Mouse (Mus musculus): ENCODE data around the gene Olfm4.

Gene Olfm4

DNA sequence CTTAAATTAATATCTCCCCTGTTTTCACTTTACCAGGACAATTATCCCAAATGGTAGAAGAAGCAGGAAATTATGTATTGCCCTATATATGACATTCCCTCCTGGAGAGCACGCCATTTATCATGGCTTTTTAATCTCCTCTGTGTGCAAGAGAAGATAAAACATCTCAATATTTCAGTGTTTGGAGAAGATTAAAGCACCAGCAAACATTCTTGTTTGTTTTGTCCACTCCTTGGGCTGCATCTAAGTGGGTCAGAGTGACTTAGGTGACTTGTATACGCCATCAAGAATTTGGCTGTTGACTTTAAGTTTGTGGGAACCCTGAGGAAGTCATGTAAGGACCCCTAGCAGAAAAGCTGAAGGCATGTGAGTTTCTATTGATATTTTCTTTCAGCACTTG lies at the start of gene Olfm4:
TSS of gene Olfm4 (plus strand) at position 301 of the 400 bp plus-strand sequence.
- no peak for DNase-seq (ENCODE audit: low spot score in 2 of 2)

DNA sequence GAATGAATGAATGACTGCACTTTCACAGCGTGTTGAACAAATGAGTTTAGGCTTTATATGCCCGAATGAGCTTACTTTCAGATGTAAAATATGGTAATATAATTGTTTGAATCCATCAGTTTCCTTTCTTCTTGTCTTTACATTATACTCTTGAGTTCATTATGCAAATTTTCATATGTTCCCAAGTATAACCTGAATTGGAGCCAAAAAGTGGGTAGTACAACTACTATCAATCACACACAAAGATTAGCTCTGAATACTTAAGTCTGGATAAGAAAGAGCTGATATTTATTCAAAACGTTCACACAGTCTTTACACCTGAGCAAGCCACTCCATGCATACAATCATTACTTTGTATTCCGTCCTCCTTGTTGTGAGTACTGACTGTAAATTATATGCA lies 49.5 kb upstream of the Olfm4 start:
- no peak for DNase-seq (ENCODE audit: low spot score in 2 of 2)

DNA sequence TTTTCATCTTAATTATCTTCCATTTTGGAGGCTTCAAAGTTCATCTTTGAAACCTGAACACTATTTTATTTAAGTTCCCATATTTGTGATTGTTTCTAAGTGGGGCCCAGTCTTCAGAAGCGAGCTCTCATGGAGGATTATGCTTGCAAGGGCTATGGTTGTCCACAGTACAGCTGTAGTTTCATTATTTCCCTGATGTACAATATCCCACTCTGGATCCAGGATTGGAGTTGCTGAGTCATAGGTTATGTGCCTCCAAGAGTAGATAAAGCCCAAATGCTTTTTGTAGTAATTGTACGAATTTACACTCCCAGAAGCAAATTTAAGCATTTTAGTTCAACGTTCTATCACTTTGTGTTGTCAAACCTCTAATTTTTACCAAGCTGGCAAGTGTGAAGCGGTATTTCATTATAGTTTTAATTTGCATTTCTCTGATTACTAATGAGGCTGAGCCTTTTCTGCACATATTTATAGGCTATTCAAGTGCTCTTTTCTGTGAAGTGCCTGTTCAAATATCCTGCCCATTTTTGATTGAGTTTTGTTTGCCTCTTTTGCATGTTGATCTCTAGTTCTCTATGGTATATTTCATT lies 46.9 kb upstream of the Olfm4 start:
- DNase-seq (ENCODE audit: low spot score in 2 of 2) = no peak

DNA sequence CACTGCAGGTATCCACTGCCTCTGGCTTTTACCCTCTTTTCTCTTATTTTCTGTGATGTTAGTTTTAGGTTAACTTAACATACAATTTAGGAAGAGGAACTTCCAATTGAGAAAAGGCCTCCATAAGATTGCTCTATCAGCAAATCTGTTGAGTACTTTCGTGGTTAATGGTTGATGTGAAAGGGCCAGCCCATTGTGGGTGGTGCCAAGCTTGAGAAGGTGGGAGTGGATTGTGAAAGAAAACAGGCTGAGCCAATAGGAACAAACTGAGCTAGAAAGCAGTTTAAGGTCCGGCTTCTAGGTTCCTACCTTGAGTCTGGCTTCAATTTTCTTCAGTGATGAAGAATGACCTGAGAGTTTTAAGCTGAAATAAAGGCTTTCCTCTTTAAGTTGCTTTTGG lies 38.0 kb upstream of the Olfm4 start:
- DNase-seq (ENCODE audit: low spot score in 2 of 2) = no peak

DNA sequence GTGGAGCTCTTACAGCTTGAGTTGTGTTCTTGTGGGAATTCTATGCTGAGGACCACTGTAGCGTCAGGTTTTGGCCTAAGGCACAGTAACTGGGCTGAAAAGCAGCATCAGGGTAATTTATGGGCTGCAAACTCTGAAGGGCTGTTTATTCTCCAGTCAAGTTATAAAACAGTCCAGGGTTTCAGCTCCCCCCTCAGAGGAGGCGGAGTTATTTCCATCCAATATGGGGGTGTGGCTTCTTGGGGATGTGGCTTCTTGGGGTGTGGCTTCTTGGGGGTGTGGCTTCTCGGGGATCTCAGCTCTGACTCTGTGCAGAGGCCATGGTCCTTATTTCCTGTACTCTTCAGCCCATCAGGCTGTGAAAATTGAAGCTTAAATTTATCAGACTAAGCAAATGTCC lies 28.2 kb upstream of the Olfm4 start:
- DNase-seq (ENCODE audit: low spot score in 2 of 2) = no peak

DNA sequence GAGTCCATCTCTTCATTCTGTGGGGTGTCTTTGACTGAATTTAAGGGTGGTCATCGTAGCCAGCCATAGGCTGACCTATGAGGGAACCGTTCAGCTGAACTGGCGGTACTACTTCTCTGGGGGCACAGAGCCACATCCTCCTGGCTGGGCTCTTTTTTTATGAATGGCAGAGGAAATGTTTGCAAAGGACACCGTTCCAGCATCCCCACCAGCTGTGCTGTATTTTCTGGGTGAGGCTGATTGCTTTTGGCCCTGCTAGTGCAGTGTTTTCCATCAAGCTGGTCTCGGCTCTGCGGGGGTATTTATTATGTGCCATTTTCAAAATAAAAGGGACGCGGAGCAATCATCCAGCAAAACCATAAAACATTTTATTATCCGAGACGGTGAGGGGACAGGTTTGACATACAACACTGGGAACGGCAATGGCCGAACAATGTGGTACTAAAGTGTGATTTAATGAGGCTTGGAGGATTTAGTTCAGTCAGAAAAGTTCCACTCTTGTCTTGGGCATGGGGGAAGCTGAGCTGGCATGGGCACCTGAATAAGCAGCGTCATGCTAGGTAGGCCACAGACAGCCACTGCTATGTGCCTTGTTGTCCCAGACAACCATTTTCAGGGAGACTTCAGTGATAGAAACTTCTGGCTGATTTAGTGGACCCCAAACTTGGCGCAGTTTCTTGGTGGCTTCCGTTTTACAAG lies 25.9 kb upstream of the Olfm4 start:
- peak; percentile 30 to 34 for DNase-seq (ENCODE audit: low spot score in 2 of 2)

DNA sequence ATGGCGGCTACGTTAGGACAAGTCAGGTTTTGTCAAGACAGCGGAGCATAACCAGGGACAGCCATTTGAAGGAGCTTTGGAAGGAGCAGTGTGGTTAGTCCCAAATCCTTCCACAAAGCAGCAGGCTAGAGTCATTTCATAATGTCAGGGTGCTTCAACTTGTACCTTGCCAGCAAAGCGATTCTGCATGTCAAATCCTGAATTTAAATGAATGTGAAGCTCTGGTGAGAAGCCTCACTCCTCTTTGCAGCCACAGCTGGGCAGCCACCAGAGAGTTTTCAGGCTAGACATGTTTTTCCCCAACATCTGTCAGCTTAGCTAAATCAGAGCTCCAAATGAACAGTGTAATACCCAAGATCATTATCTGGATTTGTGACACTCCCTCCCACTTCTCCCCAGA lies 22.7 kb upstream of the Olfm4 start:
- no peak for DNase-seq (ENCODE audit: low spot score in 2 of 2)

DNA sequence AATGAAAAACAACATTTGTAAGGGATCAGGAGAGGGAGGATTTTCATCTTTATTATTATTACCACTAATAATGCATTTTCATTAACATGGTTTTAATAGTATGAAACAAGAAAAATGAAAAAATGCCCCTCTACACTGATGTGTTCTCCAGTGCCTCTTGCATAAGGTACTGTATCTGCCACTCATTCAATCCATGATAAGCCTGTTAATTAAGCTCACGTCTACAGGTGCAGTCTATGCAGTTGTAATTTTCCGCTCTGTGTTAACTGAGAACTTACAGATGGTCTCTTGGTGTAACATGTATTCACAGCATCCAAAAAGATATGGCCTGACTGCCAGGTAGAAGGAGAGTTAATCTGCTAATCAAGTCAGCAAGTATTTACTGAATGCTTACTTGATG lies 22.3 kb upstream of the Olfm4 start:
- DNase-seq (ENCODE audit: low spot score in 2 of 2) = no peak

DNA sequence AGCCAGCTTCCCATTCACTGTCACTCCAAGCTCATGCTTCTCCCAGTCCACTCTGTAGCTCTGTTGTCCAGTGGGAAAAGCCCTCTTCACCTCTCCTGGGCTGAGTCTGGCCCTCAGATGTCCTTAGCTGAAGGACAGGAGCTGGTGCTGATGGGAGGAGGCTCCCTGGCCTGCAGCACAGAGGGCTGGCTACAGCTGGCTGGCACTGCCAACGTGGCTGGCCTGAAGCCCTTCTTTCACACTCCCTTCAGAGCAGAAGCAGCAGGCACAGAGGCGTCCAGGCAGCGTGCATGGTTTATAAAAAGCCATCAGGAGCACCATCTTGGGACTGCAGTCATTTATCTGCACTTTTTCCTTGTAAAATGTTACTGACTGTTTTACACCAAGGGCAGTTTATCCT lies 13.7 kb upstream of the Olfm4 start:
- DNase-seq (ENCODE audit: low spot score in 2 of 2) = peak; percentile 78 to 83

DNA sequence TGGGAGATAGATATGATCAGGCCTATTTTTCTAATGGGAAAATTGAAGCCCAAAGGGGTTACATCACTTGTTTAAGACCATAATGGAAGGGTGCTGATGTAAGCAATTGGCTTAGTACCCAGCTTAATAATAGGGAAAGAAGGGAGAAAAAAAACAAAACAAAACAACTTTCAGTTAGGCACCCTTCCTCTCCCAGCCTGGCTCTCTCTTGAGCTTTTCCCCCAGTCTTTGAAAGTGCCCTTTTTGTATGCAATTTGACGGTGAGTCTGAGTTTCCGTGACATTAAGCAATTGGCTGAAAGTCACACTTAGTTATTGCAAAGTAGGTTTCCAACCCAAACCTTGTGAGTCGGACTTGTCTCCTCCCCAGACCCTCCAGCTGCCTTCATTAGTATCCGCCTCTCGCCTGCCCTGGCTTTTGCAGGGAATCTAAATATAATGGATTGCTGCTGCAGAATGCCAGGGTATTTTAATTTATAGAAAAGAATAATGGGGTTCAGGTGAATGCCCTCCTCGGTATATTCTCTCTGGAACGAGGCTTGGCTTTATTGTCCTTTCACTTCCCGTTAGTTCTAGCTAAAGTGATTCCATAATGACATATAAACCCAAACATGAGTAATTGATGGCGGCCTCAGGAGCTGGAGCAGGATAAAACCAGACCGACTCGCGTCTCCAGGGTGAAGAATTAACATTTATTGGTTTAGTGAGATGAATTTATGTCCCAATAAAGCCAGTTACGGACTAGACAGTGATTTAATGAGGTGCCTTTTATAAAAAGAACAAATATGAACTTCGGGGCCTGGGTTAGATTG lies 12.7 kb upstream of the Olfm4 start:
- DNase-seq (ENCODE audit: low spot score in 2 of 2) = no peak

DNA sequence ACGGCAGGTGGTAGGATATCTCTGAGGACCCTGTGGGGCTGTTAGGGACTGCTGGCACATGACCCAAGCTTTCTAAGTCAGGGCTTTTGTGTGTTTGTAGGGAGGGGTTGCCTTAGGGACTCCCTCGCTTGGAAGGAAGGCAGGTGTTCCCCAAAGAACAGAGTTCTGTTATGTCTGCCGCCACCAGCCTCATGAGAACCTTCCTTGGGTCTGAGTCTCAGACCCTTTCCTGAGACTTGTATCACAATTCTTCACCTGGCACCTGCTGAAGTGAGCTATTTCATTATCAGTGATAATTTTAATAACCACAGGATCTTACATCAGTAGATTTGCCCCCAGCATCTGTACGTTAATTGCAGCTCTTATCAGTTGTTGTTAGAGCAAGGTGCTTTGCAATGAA lies 2.4 kb upstream of the Olfm4 start:
- no peak for DNase-seq (ENCODE audit: low spot score in 2 of 2)

DNA sequence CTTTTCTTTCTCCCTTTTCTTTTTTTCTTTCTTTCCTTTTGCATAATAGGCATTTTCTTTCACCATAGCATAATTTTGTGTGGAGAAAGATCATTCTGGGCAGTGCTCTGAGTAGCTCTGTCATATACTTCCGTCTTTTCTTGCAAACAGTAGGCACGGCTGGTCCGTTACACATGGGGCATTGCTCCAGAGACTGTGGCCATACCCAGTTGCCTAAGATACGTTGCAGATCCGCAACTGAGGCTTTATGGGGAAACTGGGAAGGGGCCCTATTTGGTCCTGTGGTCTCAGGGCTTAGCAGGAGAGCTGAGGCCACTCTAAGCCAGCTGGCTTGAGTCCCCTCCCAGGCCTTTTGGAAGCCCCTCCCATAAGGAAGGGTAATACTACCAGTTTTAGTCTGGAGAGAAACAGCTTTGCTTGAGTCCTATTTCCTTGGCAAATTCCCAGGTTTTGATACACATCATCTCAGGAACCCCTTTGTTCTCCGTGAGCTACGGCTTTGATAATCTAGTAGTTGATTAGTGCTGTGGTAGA lies 1.3 kb downstream of the Olfm4 start:
- DNase-seq (ENCODE audit: low spot score in 2 of 2) = no peak

DNA sequence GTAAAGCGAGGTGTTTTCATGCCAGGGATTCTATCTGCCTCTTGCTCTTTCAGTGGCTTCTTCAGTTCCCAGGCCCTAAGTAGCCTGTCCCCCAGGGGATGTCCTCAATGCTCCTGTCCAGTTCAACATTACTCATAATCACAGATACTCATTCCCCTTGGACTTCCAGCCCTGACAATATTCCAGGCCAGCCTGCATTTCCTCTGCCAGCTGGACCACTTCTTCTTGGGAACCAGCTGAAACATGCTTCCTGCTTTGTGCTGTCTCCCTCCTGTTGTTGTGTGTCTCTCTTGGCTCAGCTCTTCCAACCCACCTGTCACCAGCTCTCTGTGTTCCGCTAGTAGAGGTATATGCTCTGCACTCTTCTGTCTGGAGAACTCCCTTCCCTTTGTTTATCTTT lies 1.8 kb downstream of the Olfm4 start:
- DNase-seq (ENCODE audit: low spot score in 2 of 2) = no peak

DNA sequence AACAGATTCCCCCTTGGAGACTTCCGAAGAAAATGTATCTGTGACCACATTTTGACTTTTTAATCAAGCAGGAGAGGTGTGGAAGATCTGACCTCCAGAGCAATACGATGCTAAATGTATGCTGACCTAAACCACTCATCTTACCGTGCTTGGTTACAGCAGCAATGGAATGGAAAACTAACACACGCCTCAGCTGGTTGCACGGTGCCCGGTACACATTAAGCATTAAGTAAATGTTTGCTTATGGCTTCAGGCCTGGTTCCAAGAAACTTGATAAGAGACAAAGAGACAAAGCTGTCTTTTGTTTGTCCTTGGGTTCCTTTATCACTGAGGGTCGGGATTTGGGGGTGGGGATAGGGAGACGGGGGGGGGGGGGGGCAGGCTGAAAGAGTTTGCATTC lies 3.0 kb downstream of the Olfm4 start:
- no peak for DNase-seq (ENCODE audit: low spot score in 2 of 2)

DNA sequence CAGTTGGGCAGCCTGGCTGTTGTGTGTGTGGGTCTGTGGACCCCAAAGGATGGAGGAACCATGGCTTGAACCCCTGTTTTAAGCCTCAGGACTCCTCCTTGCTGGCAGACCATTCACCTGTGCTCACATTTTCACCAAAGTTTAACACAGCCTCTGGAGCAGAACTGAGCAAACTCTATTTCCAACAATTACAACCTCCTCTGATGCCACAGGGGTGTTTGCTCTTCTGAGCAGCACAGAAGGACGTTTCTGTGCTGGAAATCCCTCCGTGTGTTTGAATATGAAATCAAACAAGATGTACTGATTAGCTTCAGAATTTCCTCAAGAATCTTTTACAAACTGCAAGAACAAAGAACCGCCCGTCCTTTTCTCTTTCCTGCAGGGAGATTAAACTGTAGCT lies 5.9 kb downstream of the Olfm4 start:
- no peak for DNase-seq (ENCODE audit: low spot score in 2 of 2)

DNA sequence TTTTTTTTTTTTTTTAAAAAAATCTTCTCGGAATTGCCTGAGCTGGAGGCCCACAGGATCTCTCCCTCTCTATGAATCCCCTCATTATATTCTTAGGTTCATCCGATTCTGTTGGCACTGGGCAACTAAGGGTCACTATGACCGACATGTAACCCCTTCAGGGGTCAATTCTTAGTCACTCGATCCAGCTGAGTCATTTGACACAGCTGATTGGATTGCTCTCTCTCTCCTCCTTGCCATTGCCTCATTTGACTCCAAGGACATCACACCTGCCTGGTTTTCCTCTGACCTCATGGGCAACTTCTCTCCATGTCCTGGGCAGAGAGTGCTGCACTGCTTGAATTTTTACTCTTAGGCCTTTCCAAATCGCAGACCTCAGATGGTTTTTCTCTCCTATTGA lies 6.7 kb downstream of the Olfm4 start:
- DNase-seq (ENCODE audit: low spot score in 2 of 2) = no peak

DNA sequence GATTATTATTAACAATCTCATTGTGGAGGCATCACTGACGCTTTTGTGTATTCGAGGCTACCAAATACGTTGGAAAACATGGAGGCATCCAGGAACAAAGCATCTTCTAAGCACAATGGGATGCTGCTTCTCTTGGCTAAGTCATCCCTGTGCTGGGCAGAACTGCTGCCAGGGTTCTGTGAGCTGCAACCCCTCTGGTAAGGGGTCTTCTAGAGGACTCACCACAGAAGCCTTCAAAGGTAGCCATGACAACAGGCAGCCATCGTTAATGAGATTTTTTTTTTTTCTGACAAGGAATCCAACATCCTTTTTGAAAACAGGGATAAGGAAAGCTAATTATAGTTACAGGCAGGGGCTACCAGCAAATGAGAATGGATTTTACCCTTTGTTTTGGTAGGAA lies 13.7 kb downstream of the Olfm4 start:
- DNase-seq (ENCODE audit: low spot score in 2 of 2) = no peak

DNA sequence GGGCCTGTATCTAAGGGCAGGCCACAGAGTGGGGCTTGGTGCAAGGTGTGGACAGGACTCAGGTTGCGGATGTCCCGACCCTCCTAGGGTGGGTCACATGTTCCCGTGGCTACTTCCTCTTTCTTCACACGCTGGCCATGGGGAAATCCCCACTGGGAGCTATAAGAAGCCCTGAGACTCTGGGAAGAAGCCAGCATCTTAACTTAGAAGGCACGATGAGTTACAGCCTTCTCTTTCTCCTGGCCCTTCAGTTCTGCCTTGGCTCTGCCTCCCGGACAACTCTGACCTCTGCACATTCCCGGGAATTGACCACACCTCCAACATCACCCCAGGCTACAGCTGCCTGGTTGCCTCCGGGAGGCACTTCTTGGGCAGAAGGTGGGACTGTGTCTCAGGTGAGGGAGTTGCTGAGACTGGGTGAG lies 16.2 kb downstream of the Olfm4 start:
- no peak for DNase-seq (ENCODE audit: low spot score in 2 of 2)

DNA sequence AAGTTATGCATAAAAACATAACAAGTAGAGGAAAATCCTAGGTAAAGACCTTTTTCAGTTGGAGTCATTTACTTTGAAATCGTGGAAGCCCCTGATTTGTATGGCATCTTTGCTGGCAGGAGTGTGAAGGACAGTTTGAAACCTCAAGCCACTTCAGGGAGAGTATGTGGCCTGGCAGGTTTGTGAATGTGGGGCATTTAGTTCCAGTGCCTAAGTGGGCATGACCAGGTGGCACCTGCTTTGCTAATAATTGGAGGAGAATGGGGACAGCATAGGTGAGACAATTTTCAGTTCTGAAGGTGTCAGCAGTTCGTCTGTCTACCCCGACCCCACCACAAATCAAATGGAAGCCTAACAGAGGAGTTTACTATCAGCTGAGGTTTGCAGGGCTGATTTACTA lies 23.8 kb downstream of the Olfm4 start:
- no peak for DNase-seq (ENCODE audit: low spot score in 2 of 2)

DNA sequence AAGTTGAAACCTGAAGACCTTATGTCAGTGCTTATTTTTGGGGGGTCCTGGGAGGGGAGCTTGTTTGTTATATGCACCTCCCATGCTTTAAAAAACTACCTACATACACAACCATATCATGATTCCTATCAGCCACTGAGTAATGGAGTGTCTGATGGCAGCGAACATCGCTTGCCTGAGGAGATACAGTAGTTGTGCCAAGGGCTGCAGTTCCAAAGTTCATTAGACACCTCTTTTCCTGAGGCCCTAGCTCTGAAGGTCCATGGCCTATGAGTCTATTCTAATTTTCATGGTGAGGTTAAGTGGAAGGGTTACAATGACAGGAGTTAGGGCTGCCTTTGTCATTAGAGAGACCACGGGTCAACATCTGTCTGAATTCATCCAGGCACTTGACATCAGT lies 26.5 kb downstream of the Olfm4 start:
- no peak for DNase-seq (ENCODE audit: low spot score in 2 of 2)

DNA sequence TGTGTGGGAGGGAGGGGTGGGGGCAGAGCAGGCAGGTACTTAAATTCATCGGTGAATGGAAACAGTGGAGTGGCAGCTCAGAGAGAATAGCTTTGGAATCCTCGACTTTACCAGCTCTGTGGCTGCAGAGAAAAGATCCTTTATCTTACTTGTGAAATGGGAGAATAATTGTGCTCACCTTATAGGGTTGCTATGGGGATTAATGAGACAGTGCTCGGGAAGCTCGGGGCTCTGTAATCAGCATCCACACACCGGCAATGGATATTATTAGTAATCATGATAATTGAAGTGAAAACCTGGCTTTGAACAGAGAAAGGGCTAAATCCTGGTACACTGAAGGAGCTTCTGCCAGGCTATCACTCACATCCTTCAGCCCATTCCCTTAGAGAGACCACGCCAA lies 31.1 kb downstream of the Olfm4 start:
- DNase-seq (ENCODE audit: low spot score in 2 of 2) = no peak

DNA sequence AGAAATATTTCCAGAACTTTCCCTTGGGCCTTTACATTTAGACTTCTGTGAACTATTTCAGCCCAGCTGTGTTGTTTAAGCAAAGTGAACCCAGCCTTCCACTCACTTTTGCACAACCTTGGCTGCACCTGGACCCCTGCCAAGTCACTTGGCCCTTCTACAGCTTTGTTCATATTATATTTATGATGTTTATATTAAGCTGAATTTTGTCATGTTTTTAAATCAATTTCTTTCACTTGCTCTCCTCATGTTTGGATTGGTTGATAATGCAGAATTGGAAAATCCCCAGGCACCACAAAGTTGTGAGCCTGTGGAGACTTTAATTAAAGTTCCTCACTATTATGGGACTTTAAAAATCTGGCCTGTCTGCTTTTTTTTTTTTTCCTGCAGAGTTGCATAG lies 32.2 kb downstream of the Olfm4 start:
- DNase-seq (ENCODE audit: low spot score in 2 of 2) = no peak

DNA sequence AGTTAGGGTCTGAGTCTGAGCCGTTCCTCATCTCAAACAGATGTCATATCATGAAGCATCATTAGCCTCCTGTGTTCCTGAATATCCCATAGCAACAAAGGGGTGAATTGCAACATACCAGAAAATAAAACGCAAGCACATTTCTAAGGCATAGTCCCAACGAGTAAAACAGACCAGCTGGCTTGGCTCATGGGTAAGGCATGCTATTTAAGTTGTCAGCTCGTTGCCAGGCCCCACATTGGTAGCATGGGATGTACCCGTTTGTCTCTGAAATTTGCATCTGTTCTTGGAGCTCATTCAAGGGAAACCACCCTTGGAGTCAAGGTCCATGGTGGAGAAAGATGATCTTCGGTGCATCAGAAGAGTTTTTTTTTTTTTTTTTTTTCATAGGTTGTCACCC lies 42.2 kb downstream of the Olfm4 start:
- DNase-seq (ENCODE audit: low spot score in 2 of 2) = peak; percentile 46 to 69

Data from right cerebral cortex, postnatal 10 days (tissue).